Mouse (Mus musculus) midbrain, embryonic 16.5 days (tissue): Measurements from ENCODE around the gene Prcd. TPM values are rescaled to one million over a fixed set of nuclear protein-coding genes. Genes with fewer than 3 reads are reported as not detected.

Experiments
- ATAC-seq: fragments of 200-750 bp; cut with Nextera tagmentation; 2 replicates; pipeline ENCODE4 v1.8.0; 2017; ENCODE audit warnings: moderate TSS enrichment
- H3K27ac ChIP-seq: fragments of 300-500 bp; sonication (generic); 2 replicates; pipeline ENCODE4 v1.5.1; 2014; ENCODE audit warnings: mild to moderate bottlenecking, low read length, mixed read lengths
- H3K27me3 ChIP-seq: fragments of 300-500 bp; sonication (generic); 2 replicates; pipeline ENCODE4 v1.6.1; 2014; ENCODE audit warnings: low read depth, low read length, mixed read lengths; ENCODE audit not compliant: control insufficient read depth, insufficient read depth
- H3K36me3 ChIP-seq: fragments of 300-500 bp; sonication (generic); 2 replicates; pipeline ENCODE4 v1.6.1; 2014; ENCODE audit warnings: mild to moderate bottlenecking, low read length, moderate library complexity, mixed read lengths; ENCODE audit not compliant: control insufficient read depth, insufficient read depth
- H3K4me1 ChIP-seq: fragments of 300-500 bp; sonication (generic); 2 replicates; pipeline ENCODE4 v1.6.1; 2014; ENCODE audit warnings: mild to moderate bottlenecking, low read length, mixed read lengths; ENCODE audit not compliant: control insufficient read depth, insufficient read depth
- H3K4me2 ChIP-seq: fragments of 300-500 bp; sonication (generic); 2 replicates; pipeline ENCODE4 v1.6.1; 2014; ENCODE audit warnings: mild to moderate bottlenecking, low read length, mixed read lengths
- H3K4me3 ChIP-seq: fragments of 300-500 bp; sonication (generic); 2 replicates; pipeline ENCODE4 v1.5.1; 2014; ENCODE audit warnings: low read depth, mild to moderate bottlenecking, low read length, moderate library complexity, mixed read lengths
- H3K9ac ChIP-seq: fragments of 300-500 bp; sonication (generic); 2 replicates; pipeline ENCODE4 v1.6.1; 2014; ENCODE audit warnings: low read depth, low read length, mixed read lengths
- H3K9me3 ChIP-seq: fragments of 300-500 bp; sonication (generic); replicated peaks from 2 replicates; pipeline ENCODE4 v1.6.1; 2014; ENCODE audit warnings: mild to moderate bottlenecking, low read length, mixed read lengths; ENCODE audit not compliant: control insufficient read depth, poor library complexity, severe bottlenecking
- WGBS: fragments of 180-500 bp; shearing (Covaris S2); extraction: QIAGEN DNeasy Blood & Tissue Kit; methylation state at CpG from one replicate; pipeline ENCODE4 v1.1.7; 2014; 5-methylcytosine and 5-hydroxymethylcytosine counted together
- polyA plus RNA-seq: library from polyadenylated mRNA; unstranded; fragments of >200 nt; fragmentation: Nextera tagmentation; extraction: Ambion mirVana; gene quantifications from 2 replicates; pipeline ENCODE4 v1.2.1, GENCODE M21; 2015

Prcd gene
- polyA plus RNA-seq, 1 experiment from 2014 or later = 4.4 TPM

DNA sequence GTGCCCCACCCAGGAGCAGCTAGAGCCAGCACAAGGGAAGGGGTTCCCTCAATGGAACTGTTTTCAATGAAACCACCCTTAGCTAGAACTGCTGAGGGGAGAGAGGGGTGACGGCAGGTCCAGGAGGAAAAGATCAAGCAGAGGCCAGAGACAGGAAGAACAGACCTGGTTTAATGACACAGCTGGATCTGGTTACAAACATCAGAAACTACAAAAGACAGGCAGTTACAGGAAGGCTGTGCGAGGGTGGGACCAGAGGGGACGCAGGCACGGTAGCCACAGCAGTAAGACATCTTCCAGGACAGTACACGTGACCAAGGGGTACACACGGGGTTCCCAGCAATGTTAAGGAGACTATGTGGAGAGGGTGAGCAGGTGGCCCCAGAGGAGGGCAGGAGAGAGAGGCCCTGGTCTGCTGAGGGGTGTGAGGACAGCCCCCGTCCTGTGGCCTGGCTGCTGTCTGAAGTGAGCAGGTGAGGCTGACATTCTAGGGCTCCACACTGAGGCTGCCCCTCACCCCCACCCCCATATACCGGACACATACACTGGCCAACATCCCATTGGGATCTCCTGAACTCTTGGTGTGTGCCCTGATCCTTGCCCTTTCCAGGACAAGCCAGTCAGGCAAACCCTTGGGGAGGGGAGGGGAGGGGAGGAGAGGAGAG is 7.8 kb upstream of the Prcd start:
- Histone ChIP-seq H3K9me3 (no peaks in the 10 kb centered on the region), H3K36me3 (no peaks in the 10 kb centered on the region), H3K4me3 (no peak overlapping the region), H3K4me1 (peaks cover 10% of the 10 kb centered on the region), H3K4me2 (no peak overlapping the region), H3K27ac (no peak overlapping the region), H3K9ac (no peak overlapping the region), H3K27me3 (no peaks in the 10 kb centered on the region)
- WGBS = 69% methylated on average over 8 of the region's 8 CpGs
- no peak for ATAC-seq

DNA sequence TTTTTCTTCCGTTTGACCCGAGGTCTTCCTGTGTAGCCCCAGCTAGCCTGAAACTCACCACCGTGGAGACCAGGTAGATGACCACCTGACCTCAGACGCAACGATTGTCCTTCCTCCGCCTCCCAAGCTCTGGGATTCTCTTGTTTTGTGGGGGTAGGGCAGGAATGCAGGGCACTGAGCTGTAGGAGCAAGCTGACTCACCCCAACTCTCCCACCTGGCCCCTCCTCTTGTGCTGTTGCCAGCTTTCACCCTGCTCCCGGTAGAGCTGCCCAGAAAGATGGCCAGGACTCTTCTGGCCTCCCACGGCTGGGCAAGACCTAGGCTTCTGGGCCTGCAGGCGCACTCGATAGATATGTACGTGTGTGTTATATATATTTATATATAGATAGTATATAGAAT is 7.2 kb upstream of the Prcd start:
- H3K9ac ChIP-seq = no peak overlapping the region

DNA sequence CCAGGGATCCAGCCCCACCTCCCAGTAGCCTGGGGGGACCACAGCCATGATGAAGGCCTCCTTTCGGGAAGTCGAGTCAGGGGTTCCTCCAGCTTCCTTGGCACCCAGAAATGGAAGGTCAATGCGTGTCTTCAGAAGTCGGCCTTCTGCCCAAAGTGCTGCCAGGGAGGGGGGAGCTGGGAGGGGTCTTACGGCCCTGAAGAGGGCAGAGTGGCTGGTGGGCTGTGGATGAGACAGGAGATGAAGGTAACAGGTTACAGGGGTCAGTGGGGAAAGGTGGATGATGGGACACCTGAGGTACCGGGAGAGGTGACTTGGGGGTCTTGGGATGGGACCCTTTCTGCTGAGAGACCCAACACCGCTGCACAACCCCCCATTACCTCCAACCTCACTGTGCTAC is 6.6 kb upstream of the Prcd start:
- Histone ChIP-seq H3K27ac (no peak overlapping the region), H3K9ac (no peak overlapping the region), H3K27me3 (no peaks in the 10 kb centered on the region), H3K36me3 (no peaks in the 10 kb centered on the region), H3K4me2 (no peak overlapping the region), H3K4me3 (no peak overlapping the region), H3K4me1 (peaks cover 12% of the 10 kb centered on the region), H3K9me3 (no peaks in the 10 kb centered on the region)
- 90% methylated on average over 7 of the region's 7 CpGs for WGBS
- no peak for ATAC-seq

More for the DNA sequence above, 7.2 kb upstream of the Prcd start:
- ATAC-seq = no peak
- no peaks in the 10 kb centered on the region for H3K9me3 ChIP-seq
- no peaks in the 10 kb centered on the region for H3K36me3 ChIP-seq
- WGBS = 76% methylated on average over 11 of the region's 11 CpGs
- H3K27me3 ChIP-seq = no peaks in the 10 kb centered on the region
- H3K4me3 ChIP-seq = no peak overlapping the region
- H3K27ac ChIP-seq = no peak overlapping the region
- peaks cover 10% of the 10 kb centered on the region for H3K4me1 ChIP-seq
- no peak overlapping the region for H3K4me2 ChIP-seq

DNA sequence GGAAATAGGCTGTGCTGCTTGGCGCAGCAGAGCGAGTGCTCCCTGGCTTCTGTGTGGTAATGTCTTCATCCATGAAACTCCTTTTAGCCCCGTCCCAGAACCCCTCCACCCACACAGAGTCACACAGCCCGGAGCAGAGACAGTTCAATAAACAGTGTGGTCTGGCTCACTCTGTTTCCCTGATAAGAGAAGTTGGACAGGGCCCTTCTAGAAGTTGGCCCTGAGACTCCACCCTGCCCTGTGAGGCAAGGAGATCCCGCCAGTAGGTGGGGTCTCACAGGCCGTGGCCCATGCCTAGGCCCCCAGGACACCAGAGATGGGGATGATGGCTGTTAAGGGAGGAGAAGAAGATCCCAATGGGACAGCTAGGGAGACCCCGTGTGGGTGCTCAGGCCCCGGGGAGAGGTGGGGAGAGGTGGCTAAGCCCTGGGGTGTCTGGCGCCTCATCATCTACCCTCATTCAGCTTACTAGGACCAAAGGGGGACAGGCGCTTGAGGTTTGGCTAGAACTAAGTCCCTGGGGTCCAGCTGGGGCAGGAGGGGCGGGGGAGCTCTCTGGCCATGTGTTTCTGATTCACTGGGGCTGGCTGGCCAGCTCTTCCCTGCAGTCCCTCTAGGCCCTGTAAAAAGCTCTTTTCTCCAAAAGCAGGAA is 5.9 kb upstream of the Prcd start:
- Histone ChIP-seq H3K4me2 (no peak overlapping the region), H3K4me3 (no peak overlapping the region), H3K27me3 (no peaks in the 10 kb centered on the region), H3K9me3 (no peaks in the 10 kb centered on the region), H3K4me1 (peaks cover 14% of the 10 kb centered on the region), H3K9ac (no peak overlapping the region), H3K27ac (no peak overlapping the region), H3K36me3 (no peaks in the 10 kb centered on the region)
- 61% methylated on average over 10 of the region's 11 CpGs for WGBS
- ATAC-seq = no peak

DNA sequence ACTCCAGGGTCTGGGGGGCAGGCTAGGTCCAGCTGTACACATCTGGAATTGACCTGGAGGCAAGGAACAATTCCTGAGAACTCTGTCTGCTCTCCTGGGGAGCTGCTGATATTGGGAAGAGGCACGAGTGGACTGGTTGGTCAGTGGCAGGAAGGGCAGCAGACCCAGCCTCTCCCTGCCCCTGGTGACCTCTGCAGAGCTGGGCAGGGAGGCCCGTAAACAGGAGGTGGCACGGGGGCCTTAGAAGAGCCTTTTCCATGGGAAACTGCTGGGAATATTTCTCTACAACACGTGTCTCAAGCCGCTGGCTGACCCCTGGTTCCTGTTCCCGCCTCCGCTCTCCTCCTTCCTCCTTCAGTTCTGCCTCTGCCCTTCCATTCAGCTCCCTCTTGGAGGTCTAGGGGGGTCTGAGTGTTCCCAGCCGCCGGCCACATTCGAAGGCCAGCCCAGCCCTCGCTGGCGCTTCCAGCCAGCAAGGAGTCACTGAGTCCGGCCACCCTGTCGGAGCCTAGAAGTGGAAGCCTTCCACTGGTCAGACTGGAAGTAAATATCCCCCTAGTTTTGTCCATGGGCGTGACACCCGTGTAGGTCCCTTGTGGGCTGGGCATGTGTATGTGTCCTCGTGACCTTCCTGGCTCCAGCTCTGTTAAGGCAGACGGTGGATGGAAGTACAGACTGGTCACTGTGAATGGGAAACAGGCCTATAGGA is 5.0 kb upstream of the Prcd start:
- peaks cover 19% of the 10 kb centered on the region for H3K4me1 ChIP-seq

DNA sequence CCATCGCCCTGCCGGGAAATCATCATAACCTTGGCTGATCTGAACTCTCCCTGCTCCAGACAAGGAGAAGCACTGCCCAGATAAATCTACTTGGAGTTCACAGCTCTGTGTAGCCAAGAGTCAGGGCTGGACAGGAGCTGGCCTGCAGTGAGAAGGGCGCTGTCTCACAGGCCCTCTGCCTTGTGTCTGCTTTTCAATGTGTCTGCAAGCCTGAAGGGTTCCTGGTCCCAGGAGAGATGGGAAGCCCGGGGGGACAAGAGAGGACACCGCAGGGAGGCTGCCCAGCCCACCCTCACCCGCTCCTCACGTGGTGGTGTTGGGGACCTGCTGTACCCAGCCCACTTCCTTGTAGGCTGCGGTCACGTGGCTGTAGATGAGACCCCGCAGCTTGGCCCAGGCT is 4.4 kb upstream of the Prcd start:
- H3K4me3 ChIP-seq = no peak overlapping the region
- no peak for ATAC-seq
- no peak overlapping the region for H3K27ac ChIP-seq
- H3K36me3 ChIP-seq = no peaks in the 10 kb centered on the region
- no peak overlapping the region for H3K9ac ChIP-seq
- no peak overlapping the region for H3K4me2 ChIP-seq
- 69% methylated on average over 10 of the region's 10 CpGs for WGBS
- no peaks in the 10 kb centered on the region for H3K27me3 ChIP-seq
- peaks cover 14% of the 10 kb centered on the region for H3K4me1 ChIP-seq
- no peaks in the 10 kb centered on the region for H3K9me3 ChIP-seq

More for the DNA sequence above, 5.0 kb upstream of the Prcd start:
- no peak for ATAC-seq
- no peak overlapping the region for H3K27ac ChIP-seq
- no peak overlapping the region for H3K9ac ChIP-seq
- no peaks in the 10 kb centered on the region for H3K36me3 ChIP-seq
- no peak overlapping the region for H3K4me3 ChIP-seq
- H3K27me3 ChIP-seq = no peaks in the 10 kb centered on the region
- no peaks in the 10 kb centered on the region for H3K9me3 ChIP-seq
- WGBS = 63% methylated on average over 18 of the region's 18 CpGs
- no peak overlapping the region for H3K4me2 ChIP-seq

DNA sequence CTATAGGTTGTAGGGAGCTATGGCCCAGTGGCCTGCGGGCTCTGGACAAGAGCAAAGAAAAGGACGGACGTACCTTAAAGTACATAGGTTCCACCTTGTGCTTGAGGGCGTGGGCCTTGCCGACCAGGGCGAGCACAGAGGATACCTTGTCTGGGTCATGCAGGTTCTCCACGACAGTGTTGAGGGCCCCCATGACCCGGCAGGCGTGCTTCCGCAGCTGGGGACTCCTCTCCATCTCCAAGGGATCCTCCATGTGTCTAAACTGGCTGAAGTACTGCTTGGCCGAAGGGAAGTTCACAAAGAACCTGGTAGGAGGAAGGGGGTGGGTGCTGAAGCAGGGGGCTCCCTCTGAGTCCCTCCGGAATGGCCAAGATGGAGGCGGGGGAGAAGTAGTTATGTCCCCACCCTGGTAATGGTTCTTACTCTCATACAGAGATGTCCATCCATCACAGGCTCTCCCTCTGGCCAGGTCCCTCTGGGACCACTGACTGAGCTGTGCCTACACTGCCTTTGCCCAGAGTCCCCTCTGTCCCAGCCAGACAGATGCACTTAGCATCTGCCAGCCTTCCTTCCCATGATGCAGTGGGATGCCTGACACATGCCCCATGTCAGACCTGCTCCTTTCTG is 3.5 kb upstream of the Prcd start:
- Histone ChIP-seq H3K27ac (no peak overlapping the region), H3K9ac (no peak overlapping the region), H3K27me3 (no peaks in the 10 kb centered on the region), H3K9me3 (no peaks in the 10 kb centered on the region), H3K4me2 (no peak overlapping the region), H3K36me3 (no peaks in the 10 kb centered on the region), H3K4me1 (peaks cover 14% of the 10 kb centered on the region), H3K4me3 (no peak overlapping the region)
- WGBS = 89% methylated on average over 13 of the region's 13 CpGs
- ATAC-seq = no peak

DNA sequence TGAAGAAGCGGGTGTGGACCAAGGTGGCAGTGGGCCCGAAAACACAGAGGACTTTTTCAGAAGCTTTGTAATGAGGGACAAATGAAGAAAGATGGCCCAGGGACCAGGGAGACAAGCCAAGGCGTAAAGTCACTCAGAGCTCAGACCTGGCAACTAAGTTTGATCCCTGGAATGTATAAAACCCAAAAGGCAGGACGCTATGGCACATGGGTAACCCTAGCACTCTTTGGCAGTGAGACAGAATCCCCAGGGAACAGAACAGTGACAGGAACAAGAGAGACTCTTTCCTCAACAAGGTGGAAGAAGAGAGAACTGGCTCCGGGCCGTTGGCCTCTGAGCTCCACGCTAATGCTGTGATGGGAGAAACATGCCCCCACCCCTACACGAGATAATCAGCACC is 2.5 kb upstream of the Prcd start:
- 77% methylated on average over 8 of the region's 8 CpGs for WGBS
- Histone ChIP-seq H3K27me3 (no peaks in the 10 kb centered on the region), H3K9ac (no peak overlapping the region)

DNA sequence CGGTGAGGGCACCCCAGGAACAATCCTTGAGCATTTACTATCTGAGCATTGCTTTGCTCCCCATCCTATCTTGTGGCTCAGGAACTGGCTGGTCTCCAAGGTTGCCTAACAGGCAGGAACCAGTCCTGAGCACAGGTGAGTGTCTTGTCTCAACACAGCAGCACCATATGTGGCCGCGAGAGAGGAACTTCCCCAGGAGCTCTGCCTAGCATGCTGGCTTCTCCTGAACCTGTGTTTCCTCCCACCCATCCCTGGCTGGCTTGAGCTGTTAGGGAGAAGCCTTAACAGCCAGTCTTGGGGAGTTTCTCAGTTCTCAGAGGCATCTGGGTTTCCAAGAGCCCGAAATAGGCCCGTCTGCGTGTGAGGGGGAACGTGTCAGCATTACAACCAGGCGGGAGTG is 2.0 kb upstream of the Prcd start:
- Histone ChIP-seq H3K27ac (no peak overlapping the region), H3K9ac (no peak overlapping the region), H3K4me1 (peaks cover 15% of the 10 kb centered on the region), H3K4me2 (no peak overlapping the region), H3K9me3 (no peaks in the 10 kb centered on the region), H3K4me3 (no peak overlapping the region), H3K36me3 (no peaks in the 10 kb centered on the region), H3K27me3 (no peaks in the 10 kb centered on the region)
- WGBS = 88% methylated on average over 8 of the region's 8 CpGs
- ATAC-seq = no peak

More for the DNA sequence above, 2.5 kb upstream of the Prcd start:
- H3K9me3 ChIP-seq = no peaks in the 10 kb centered on the region
- H3K4me2 ChIP-seq = no peak overlapping the region
- no peak overlapping the region for H3K27ac ChIP-seq
- ATAC-seq = no peak
- peaks cover 14% of the 10 kb centered on the region for H3K4me1 ChIP-seq
- H3K36me3 ChIP-seq = no peaks in the 10 kb centered on the region
- H3K4me3 ChIP-seq = no peak overlapping the region
